Mouse (Mus musculus) lung, embryonic 14.5 days (tissue): ENCODE measurements around the gene Flt3. TPM values are rescaled to one million over a fixed set of nuclear protein-coding genes. Genes with fewer than 3 reads are reported as not detected.

Experiments used
- ATAC-seq: fragments of 200-750 bp; cut with Nextera tagmentation; 2 replicates; pipeline ENCODE4 v1.8.0; 2017; ENCODE audit warnings: mild to moderate bottlenecking, moderate TSS enrichment, moderate library complexity; ENCODE audit not compliant: insufficient read depth
- DNase-seq: peaks from one replicate; pipeline ENCODE4 v3.0.0-alpha.2; 2015
- H3K27ac ChIP-seq: fragments of 300-500 bp; sonication (generic); 2 replicates; pipeline ENCODE4 v1.5.1; 2014; ENCODE audit warnings: low read depth, mild to moderate bottlenecking, moderate library complexity
- H3K27me3 ChIP-seq: fragments of 300-500 bp; sonication (generic); 2 replicates; pipeline ENCODE4 v1.6.1; 2014; ENCODE audit warnings: low read length, control low read depth; ENCODE audit not compliant: insufficient read depth
- H3K36me3 ChIP-seq: fragments of 300-500 bp; sonication (generic); 2 replicates; pipeline ENCODE4 v1.6.1; 2014; ENCODE audit warnings: control low read depth; ENCODE audit not compliant: insufficient read depth
- H3K4me1 ChIP-seq: fragments of 300-500 bp; sonication (generic); 2 replicates; pipeline ENCODE4 v1.6.1; 2014; ENCODE audit warnings: antibody characterized with exemption, control low read depth; ENCODE audit not compliant: insufficient read depth
- H3K4me2 ChIP-seq: fragments of 300-500 bp; sonication (generic); 2 replicates; pipeline ENCODE4 v1.6.1; 2014; ENCODE audit warnings: mild to moderate bottlenecking
- H3K4me3 ChIP-seq: fragments of 300-500 bp; sonication (generic); 2 replicates; pipeline ENCODE4 v1.5.1; 2014; ENCODE audit warnings: low read depth, low read length
- H3K9ac ChIP-seq: fragments of 300-500 bp; sonication (generic); 2 replicates; pipeline ENCODE4 v1.6.1; 2014
- H3K9me3 ChIP-seq: fragments of 300-500 bp; sonication (generic); 2 replicates; pipeline ENCODE4 v1.6.1; 2016; ENCODE audit warnings: low read depth, low read length, control low read depth
- CTCF ChIP-seq: IDR thresholded peaks from 2 replicates; pipeline ENCODE4 v1.5.1; 2016; ENCODE audit warnings: antibody characterized with exemption, low read depth
- WGBS: fragments of 180-500 bp; shearing (Covaris S2); extraction: QIAGEN DNeasy Blood & Tissue Kit; methylation state at CpG from one replicate; pipeline ENCODE4 v1.1.7; 2014; 5-methylcytosine and 5-hydroxymethylcytosine counted together
- polyA plus RNA-seq: library from polyadenylated mRNA; unstranded; fragments of >200 nt; fragmentation: Nextera tagmentation; extraction: Ambion mirVana; gene quantifications from 2 replicates; pipeline ENCODE4 v1.2.1, GENCODE M21; 2014

Flt3 gene
- polyA plus RNA-seq, 1 experiment from 2014 or later = 0.07 TPM

DNA sequence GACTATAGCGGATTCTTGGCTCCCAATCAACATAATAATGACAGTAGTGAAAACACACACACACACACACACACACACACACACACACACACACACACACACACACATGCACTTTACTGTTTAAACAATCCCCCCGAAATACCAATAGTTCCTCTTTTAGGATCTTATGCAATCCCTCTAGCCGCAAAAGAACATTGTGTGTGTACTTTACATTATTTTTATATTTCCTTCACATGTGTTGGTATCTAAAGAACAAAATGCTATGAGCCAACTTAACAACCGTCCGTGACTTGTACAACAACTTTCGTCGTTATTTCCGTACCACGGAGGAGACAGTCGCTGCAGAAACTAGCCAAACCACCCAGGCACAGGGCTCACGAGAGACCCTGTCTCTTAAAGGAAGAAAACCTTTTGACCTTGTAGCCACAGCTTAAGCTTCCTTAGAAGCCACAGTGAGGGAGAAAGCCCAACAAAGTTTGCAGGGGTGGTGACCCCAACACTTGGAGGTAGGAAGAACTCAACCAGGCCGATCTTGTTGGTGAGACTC lies 7.5 kb downstream of the Flt3 start:
- Histone ChIP-seq H3K4me1 (no peaks in the 10 kb centered on the region), H3K27ac (no peak overlapping the region), H3K4me3 (no peak overlapping the region), H3K9ac (no peak overlapping the region), H3K9me3 (no peaks in the 10 kb centered on the region), H3K27me3 (0 out of 2 replicates have a peak, but pooled peaks cover 4% of the 10 kb centered on the region), H3K36me3 (no peaks in the 10 kb centered on the region), H3K4me2 (no peak overlapping the region)
- DNase-seq (no peak), ATAC-seq (no peak)
- 63% methylated on average over 12 of the region's 12 CpGs for WGBS
- TF ChIP-seq CTCF = no peak

DNA sequence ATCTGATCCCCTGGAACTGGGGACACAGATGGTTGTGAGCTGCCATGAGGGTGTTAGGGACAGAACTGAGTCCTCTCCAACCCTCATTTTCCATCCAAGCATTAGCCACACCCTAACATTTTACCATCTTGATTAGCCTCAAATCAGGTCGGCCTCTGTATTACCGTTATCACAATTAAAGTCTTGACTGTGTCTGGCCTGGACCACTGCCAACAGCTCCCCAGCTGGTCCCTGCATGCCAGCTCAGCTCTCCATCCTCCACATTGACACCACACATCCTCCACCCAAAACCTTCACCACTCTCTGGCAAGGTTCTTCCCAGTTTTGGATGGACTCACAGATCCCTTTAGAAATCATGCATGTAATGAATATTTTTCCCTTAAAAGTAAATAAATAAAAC lies 9.5 kb downstream of the Flt3 start:
- no peak for TF ChIP-seq CTCF
- Histone ChIP-seq H3K9ac (no peak overlapping the region), H3K4me2 (no peak overlapping the region), H3K27me3 (no peaks in the 10 kb centered on the region), H3K36me3 (no peaks in the 10 kb centered on the region), H3K27ac (no peak overlapping the region), H3K9me3 (no peaks in the 10 kb centered on the region), H3K4me3 (no peak overlapping the region), H3K4me1 (no peaks in the 10 kb centered on the region)
- DNase-seq = no peak
- WGBS = 38% methylated on average over 2 of the region's 2 CpGs
- ATAC-seq = no peak

DNA sequence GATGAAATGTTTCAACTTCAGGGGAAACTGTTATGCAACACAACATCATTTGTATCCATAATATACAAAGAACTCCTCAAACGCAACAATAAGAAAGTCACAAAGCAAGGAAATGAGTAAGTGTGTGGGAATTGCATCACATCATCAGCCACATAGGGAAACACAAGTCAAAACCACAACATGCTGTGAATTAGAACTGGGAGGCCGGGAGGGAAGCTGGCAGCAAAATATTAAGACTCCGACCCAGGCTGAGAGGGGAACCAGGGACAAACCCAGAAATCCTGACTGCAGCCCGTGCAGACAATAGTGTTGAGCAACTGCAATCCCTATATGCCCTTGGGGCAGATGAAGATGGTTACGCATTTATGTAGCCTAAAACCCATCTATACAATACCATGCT lies 11.2 kb downstream of the Flt3 start:
- Histone ChIP-seq H3K9me3 (no peaks in the 10 kb centered on the region), H3K36me3 (no peaks in the 10 kb centered on the region), H3K27me3 (no peaks in the 10 kb centered on the region), H3K27ac (no peak overlapping the region), H3K4me2 (no peak overlapping the region), H3K4me3 (no peak overlapping the region), H3K9ac (no peak overlapping the region), H3K4me1 (no peaks in the 10 kb centered on the region)
- 81% methylated on average over 5 of the region's 5 CpGs for WGBS
- ATAC-seq (no peak), DNase-seq (no peak)
- TF ChIP-seq CTCF = no peak

DNA sequence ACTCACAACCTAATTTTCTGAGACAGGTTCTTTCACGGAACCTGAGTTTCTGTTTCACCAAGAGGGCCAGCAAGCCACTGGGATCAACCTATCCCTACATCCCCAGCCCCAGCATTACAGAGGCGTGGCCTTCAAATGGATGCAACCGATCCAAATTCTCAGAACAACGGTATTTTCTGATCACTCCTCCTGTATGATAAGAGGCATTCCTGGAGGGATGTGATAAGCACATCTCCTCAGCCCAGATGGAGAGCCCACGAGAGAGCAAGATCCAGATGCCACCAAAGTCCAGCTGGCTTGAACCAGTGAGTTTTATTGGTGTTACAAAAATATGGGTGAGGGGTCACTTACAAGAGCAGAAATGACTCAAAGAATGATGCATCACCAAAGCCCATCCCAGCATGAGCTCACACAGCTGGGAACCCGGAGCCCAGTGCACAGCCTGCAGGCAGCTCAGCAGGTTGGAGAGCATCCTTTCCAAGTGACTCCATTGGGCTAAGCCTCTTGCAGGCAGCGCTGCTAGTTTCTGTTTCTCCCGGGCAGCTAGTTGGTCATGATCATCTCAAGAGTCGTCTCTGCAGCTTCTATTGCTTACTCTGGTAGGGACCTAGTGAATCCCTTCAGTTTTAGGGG lies 11.8 kb downstream of the Flt3 start:
- H3K4me3 ChIP-seq = no peak overlapping the region
- no peak overlapping the region for H3K27ac ChIP-seq
- H3K27me3 ChIP-seq = no peaks in the 10 kb centered on the region
- H3K9ac ChIP-seq = no peak overlapping the region
- H3K4me2 ChIP-seq = no peak overlapping the region
- no peaks in the 10 kb centered on the region for H3K9me3 ChIP-seq
- H3K36me3 ChIP-seq = no peaks in the 10 kb centered on the region
- ATAC-seq (no peak), DNase-seq (no peak)
- WGBS = 70% methylated on average over 9 of the region's 9 CpGs
- no peak for TF ChIP-seq CTCF
- no peaks in the 10 kb centered on the region for H3K4me1 ChIP-seq

DNA sequence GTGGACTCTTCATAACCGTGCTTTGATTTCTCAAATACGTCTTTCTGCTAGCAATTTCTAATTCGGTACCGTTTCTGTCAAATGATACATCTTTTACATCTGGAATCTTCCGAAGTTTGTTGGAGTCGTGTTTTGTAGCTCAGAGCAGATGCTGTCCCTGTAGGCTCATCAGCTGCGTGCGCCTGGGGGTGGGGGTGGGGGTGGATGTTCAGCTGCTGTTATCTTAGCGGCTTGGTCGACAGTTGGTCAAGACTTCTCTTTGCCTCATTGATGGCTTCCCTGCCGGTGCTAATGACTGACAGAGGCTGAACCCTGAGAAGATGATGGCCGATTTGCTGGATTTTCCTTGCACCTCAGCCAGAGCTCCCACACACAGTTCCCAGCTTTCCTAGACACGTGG lies 13.4 kb downstream of the Flt3 start:
- Histone ChIP-seq H3K4me1 (no peaks in the 10 kb centered on the region), H3K27ac (no peak overlapping the region), H3K36me3 (no peaks in the 10 kb centered on the region), H3K4me3 (no peak overlapping the region), H3K27me3 (no peaks in the 10 kb centered on the region), H3K4me2 (no peak overlapping the region), H3K9me3 (no peaks in the 10 kb centered on the region), H3K9ac (no peak overlapping the region)
- DNase-seq = no peak
- WGBS = 74% methylated on average over 13 of the region's 13 CpGs
- TF ChIP-seq CTCF = no peak
- no peak for ATAC-seq

DNA sequence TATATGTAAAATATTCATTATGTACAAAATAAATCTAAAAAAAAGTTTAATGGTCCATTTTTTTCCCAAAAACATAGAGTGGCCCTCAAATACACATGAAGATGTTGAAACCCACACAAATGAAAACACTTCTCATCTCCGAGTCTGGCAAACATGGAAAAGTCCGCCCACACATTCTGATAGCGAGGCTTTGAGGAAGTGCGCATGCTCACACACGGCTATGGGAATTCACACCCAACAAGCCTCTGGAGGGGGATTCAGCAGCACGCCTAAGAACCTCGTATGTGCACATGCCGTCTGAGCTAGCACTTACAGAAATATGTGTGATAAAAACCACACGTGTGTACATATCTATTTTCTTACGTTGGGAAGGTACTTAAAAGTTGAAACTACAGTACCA lies 18.9 kb downstream of the Flt3 start:
- Histone ChIP-seq H3K27ac (no peak overlapping the region), H3K9ac (no peak overlapping the region), H3K4me2 (no peak overlapping the region), H3K4me1 (no peaks in the 10 kb centered on the region), H3K36me3 (no peaks in the 10 kb centered on the region), H3K27me3 (no peaks in the 10 kb centered on the region), H3K9me3 (no peaks in the 10 kb centered on the region), H3K4me3 (no peak overlapping the region)
- no peak for TF ChIP-seq CTCF
- DNase-seq (no peak), ATAC-seq (no peak)
- WGBS = 77% methylated on average over 10 of the region's 10 CpGs

DNA sequence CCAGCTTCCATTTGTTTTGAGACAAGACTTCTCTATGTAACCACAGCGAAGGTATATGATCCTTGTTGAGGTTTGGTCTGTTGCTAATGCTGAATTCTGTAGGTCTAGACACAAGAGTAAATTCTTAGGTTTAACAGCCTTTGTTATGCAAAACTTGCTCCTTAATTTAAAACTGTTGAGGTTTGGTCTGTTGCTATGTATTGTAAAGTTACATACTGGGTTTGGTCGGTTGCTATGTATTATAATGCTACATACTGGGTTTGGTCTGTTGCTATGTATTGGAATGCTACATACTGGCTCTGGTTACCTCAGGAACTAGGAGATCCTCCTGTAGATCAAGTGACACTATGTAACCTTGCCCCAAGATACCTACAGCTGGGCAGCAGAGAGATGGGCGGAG lies 20.8 kb downstream of the Flt3 start:
- Histone ChIP-seq H3K4me1 (no peaks in the 10 kb centered on the region), H3K9me3 (no peaks in the 10 kb centered on the region), H3K4me3 (no peak overlapping the region), H3K4me2 (no peak overlapping the region), H3K27ac (no peak overlapping the region), H3K27me3 (no peaks in the 10 kb centered on the region), H3K9ac (no peak overlapping the region), H3K36me3 (no peaks in the 10 kb centered on the region)
- no peak for ATAC-seq
- DNase-seq = no peak
- TF ChIP-seq CTCF = no peak
- 88% methylated on average over 3 of the region's 3 CpGs for WGBS
